Mouse (Mus musculus): ENCODE measurements around the gene Cript. TPM values are rescaled to one million over a fixed set of nuclear protein-coding genes. Genes with fewer than 3 reads are reported as not detected.

The Cript gene
- total RNA-seq, 2 experiments from 2014 or later, result 43.4 to 46.2 TPM

Other genes with a start within 250 kb of the Cript start
- gene Tmem247, start 108.2 kb upstream of the Cript start, total RNA-seq (2021), result not detected
- not detected for gene Atp6v1e2, start 77.7 kb upstream of the Cript start, total RNA-seq (2021)
- 100 to 1,000 TPM; 116 to 125 TPM for gene Rhoq, start 62.5 kb upstream of the Cript start, total RNA-seq (2021)
- 1 to 10 TPM; 3.8 to 4.8 TPM for gene Pigf, start 144 bp upstream of the Cript start, total RNA-seq (2021)
- gene Socs5, start 82.1 kb downstream of the Cript start, total RNA-seq (2021), result 10 to 100 TPM; 27.6 to 30.0 TPM
- gene Mcfd2, start 240.4 kb downstream of the Cript start, total RNA-seq (2021), result 10 to 100 TPM; 55.6 to 60.2 TPM

Measured in heart, adult 18-20 months (tissue).